Mouse (Mus musculus): ENCODE data around the gene 2210407C18Rik.

DNA sequence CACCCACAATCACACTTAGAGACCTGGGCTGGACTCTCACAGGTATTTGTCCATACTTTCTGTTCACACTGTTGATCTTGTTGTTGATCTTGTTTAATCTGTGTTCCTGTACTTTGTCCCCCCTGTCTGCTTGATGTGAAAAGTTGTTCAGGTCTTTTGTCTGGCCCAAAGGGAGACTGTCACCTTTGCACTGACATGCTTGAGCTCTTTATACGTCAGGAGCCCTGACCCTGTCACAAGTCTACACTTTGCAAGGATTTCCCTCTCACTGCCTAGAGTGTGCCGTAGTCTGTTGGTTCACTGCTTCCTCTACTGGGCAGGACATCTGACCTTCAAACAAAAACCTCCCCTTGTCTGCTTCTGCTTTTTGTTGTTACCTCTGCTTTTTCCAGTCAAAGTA lies 11.2 kb downstream of the 2210407C18Rik start:
- TF ChIP-seq MAX (IDR thresholded peaks at IDR 0.05) (no peak), MYOG (IDR thresholded peaks at IDR 0.05; ENCODE audit: control insufficient read depth, extremely low read depth, insufficient read length) (no peak), CTCF (IDR thresholded peaks at IDR 0.05; ENCODE audit: control insufficient read depth, insufficient read depth, insufficient read length) (no peak), USF1 (IDR thresholded peaks at IDR 0.05; ENCODE audit: low read depth) (no peak), MYOD1 (IDR thresholded peaks at IDR 0.05; ENCODE audit: control insufficient read depth, insufficient read length, low read depth) (no peak), CEBPB (IDR thresholded peaks at IDR 0.05; ENCODE audit: low read depth) (no peak)

Measured in C2C12 (cell line).